Mouse (Mus musculus) fat pad, adult 2 months (tissue): ENCODE results near the gene Prm3.

Experiments used
- DNase-seq: peaks from one replicate; pipeline ENCODE4 v3.0.0-alpha.2; 2011; ENCODE audit warnings: low read depth, low spot score; ENCODE audit errors: extremely low read depth

The Prm3 gene

DNA sequence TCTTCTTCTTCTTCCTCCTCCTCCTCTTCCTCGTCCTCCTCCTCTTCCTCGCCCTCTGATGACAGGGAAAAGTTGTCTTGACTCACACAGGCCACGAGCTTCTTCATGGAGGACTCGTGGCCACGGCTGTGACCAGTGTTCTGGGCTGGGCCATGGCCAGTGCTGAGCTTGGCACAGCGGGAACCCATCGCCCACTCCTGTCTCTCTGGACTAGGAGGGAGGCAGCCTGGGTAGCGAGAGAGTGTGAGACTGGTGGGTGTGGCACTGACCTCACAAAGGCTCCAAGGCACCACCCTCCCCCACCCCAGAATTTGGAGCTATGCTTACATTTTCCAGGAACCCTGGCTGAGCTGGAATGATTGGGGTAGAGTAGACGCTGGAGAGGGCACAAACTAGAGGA, at the start of gene Prm3:
Prm3 (minus strand) TSS at position 213 of the 400 bp plus-strand sequence.
- DNase-seq: no peak

DNA sequence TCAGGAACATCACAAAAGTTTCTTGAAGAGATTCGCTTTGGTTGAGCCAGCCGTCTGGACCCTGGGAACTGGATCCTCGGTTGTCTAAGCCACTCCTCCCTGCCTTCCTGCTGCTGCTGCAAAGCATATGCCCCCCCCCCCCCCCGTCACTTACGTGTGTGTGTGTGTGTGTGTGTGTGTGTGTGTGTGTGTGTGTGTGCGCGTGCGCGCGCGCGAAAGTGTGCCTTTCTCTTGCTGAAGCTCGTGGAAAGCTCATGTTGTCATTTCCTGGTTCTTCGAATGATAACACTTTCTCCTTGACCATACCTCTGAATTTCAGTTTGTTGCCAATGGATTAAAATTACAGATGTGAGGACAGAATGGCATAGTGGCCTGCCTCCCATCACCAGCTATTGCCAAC, 49.3 kb upstream of the Prm3 start:
- DNase-seq: no peak

GRCm38 (mm10) chr16:10838487-10839245, 48.0 kb upstream of the Prm3 start:
- DNase-seq: peak; percentile 96

DNA sequence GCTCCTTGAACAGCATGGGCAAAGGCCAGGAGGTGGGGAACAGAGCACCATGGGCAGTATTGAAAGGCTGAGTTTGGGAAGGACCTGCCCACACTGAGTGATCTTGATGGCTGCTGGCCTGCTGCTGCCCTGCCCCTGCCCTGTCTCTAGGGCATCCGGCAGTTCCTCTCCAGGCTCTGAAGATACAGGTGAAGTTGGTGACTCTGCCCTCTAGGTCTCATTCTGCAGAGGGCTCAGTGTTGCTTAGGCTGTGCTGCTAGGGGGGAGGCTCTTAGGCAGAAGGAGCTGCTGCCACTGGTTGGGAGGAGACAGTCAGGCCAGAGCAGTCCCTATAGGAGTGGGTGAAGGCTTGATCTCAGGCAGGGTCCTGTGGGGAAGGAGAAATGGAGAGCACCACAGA, 47.2 kb upstream of the Prm3 start:
- no peak for DNase-seq

DNA sequence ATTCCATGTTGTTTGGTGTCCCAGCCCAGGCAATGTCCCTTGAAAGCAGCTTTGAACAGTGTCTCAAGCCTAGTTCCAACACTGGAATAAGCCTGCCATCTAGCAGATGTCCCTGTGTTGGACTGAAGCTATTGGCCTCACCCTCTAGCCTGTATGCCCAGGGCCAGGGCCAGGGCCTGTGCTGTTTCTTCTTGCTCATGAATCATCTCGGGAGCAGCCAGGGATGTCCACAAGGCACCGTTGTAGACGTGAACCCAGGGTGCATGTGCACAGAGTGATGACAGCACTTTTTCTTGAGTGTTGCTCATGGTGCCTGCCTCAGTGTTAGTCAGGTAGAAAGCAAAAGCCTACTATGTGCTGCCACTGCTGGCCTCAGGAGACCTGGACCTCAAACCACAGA, 46.5 kb upstream of the Prm3 start:
- no peak for DNase-seq

DNA sequence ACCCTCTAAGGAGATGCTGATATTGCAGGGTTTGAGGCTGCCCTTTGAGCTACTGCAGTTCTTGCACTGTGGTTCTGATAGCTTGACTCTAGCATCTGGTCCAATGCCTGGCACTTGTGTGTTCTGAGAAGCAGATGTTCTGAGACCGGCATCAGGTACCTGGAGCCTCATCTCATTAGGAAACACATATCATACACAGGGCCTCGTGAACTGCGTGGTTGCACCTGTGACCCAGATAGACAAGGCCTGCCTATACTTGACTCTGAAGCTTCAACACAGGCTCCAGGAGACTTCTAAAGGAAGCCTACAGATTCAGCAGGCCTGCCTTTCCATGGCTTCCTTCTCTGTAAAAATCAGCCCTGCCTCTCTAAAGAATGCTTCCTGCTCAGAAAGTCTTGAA, 45.7 kb upstream of the Prm3 start:
- DNase-seq: no peak

DNA sequence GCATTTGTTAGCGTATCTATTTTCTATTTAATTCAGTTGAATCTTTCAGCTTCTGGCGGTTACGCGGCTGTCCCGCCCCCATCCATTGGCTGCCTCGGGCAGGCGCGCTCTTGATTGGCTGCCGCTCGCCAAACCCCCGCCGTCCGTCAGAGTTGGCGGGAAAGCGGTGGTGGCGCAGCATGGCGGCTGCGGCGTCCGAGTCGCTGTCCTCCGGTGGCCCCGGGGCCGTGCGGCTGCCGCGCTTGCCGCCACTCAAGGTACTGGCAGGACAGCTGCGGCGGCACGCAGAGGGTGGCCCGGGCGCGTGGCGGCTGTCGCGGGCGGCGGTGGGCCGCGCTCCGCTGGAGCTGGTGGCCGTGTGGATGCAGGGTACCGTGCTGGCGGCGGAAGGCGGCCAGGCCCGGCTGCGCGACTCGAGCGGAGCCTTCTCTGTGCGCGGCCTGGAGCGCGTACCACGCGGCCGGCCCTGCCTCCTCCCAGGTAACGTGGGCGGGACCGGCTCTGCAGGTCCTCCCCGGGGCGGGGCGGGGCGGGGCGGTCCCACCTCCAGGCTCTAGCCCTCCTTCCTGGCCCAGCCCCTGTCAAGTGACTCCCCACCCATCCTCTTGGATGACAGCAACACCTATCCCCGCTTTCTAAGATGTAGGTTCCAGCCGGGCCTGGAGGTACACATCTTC, 44.3 kb upstream of the Prm3 start, which contains the start of gene Rmi2:
Rmi2 (plus strand) TSS at position 149 of the 677 bp plus-strand sequence.
- no peak for DNase-seq

GRCm38 (mm10) chr16:10834542-10834910, 43.8 kb upstream of the Prm3 start:
- no peak for DNase-seq

DNA sequence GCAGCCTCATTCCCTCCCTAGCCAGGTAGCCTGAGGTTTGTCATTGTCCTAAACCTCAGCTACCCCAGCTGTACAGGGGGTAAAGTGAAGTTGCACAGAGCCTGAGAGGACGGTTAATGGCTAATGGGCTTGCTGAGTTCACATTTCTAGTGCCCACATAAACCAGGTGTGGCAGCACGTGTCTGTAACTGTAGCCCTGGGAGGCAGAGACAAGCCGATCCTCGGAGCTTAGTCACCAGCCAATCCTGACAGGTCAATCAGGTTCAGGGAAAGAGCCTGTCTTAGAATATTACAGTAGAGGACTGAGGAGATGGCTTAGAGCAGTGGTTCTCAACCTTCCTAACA, 37.7 kb upstream of the Prm3 start:
- DNase-seq: no peak

- no peak for DNase-seq
Measured at GRCm38 (mm10) chr16:10827766-10828460, 37.2 kb upstream of the Prm3 start.

DNA sequence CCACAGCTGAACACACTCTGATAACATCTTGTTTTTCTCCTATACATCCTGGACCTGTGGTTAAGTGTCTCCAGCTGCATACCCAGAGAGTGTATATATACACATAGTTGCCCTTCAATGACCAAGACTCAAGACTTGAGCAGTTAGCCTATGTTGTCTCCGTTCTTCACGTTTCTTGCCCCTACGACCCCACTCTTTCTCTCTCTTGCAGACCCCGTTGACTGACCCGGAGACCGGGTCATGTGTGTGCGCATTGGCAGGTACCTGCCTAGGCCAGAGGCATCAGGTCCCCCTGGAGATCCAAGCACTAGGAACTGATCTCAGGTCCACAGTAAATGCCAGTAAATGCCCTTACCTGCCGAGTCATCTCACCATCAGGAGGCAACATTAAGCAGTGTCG, 36.6 kb upstream of the Prm3 start:
- DNase-seq: no peak

DNA sequence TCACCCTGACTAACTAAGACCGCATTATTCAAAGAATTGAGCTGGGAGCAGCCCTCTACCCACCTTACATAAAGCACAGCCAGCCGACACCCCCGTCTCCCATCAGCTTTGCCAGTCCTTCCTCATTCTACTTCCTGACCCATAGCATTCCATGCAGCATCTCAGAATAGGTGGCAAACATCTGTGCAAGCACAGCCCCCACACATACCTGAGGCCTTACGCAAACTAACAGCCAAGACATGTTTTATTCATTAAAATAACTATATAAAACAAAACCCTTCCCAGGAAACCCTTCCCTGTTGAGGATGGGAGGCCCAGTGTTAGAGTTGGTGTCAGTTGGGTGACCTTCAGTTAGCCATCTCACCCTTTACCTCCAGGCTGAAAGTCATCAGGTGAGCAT, 35.1 kb upstream of the Prm3 start:
- no peak for DNase-seq

DNA sequence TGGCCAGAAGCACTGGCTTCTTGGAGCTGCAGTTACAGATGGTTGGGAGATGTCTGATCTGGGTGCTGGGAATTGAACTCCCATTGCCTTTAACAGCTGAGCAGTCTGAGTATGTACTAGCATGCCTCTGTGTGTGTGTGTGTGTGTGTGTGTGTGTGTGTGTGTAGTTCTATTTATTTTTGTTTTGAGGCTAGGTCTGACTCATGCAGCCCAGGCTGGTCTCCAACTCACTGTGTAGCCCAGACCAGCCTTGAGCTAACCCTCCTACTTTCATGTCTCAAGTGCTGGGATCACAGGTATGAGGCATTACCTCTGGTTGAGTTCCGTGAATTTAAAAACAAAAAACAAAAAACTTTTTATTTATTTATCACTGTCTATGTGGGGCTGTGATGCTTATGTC, 33.8 kb upstream of the Prm3 start:
- DNase-seq: no peak

- no peak for DNase-seq
Measured at GRCm38 (mm10) chr16:10821387-10821786, 30.7 kb upstream of the Prm3 start.

DNA sequence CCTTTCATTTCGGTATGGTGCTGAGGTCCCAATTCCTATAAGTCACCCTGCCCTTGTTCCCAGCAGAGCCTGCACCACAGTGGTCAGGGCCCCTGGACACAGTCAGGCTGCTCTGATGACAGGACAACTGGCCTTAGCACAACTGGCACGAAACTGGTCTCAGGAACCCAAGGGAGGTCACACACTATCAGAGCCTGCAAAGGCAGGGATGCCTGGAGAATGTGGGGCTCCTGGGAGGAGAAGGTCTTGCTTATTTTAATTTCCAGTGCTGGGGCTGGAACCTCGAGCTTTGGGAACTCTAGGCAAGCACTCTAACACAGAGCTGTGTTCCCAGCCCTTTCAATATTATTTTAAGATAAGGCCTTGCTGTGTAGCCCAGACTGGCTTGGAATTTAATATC, 29.3 kb upstream of the Prm3 start:
- DNase-seq: no peak

- DNase-seq: no peak
Measured at GRCm38 (mm10) chr16:10818579-10819135, 27.9 kb upstream of the Prm3 start.

- DNase-seq: no peak
Measured at GRCm38 (mm10) chr16:10814864-10815263, 24.1 kb upstream of the Prm3 start.

GRCm38 (mm10) chr16:10813726-10814125, 23.0 kb upstream of the Prm3 start:
- DNase-seq: no peak

DNA sequence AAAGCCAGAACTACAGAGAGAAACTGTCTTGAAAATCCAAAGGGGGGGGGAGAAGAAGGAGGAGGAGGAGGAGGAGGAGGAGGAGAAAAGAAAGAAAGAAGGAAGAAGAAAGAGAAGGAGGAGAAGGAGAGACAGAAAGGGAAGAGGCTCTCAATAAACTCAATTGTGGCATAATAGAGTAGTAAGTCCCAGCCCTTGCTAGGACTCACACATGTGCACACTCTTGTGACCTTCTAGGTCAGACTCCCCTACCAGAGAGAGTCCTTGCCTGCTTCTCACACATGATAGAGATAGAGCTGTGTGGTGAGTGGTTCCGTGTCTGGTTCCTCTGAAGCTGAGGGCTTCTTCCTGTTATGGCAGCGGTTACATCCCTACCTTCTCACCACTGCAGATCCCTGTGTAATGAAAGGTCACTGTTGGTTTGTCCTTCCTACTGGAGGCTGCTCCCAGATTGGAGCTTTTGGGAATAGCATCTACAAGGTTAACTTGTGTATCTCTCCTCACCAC, 22.2 kb upstream of the Prm3 start, which contains the start of gene Gm11172:
Gm11172 (plus strand) TSS at position 51 of the 507 bp plus-strand sequence.
- no peak for DNase-seq

GRCm38 (mm10) chr16:10810376-10810775, 19.7 kb upstream of the Prm3 start:
- DNase-seq: peak; percentile 30

GRCm38 (mm10) chr16:10805789-10806527, 15.2 kb upstream of the Prm3 start, which contains the start of gene Prm1:
TSS of gene Prm1 (minus strand) at chr16:10805839.
- no peak for DNase-seq
